Mouse (Mus musculus): Measurements from ENCODE around the gene Gm17324.

Gene Gm17324

GRCm38 (mm10) chr9:78465725-78466124 is 17.1 kb upstream of the Gm17324 start:
- no peak for DNase-seq (ENCODE audit: low spot score in 2 of 2)

- DNase-seq (ENCODE audit: low spot score in 2 of 2) = no peak
These were observed 14.8 kb upstream of the Gm17324 start for GRCm38 (mm10) chr9:78463337-78463736.

- no peak for DNase-seq (ENCODE audit: low spot score in 2 of 2)
These were observed 8.4 kb upstream of the Gm17324 start for GRCm38 (mm10) chr9:78457026-78457425.

- peak; percentile 19 to 25 for DNase-seq (ENCODE audit: low spot score in 2 of 2)
These were observed 2.8 kb upstream of the Gm17324 start for GRCm38 (mm10) chr9:78451382-78451781.

- DNase-seq (ENCODE audit: low spot score in 2 of 2) = no peak
These were observed 1.8 kb upstream of the Gm17324 start for GRCm38 (mm10) chr9:78450404-78450803.

GRCm38 (mm10) chr9:78447606-78447972 is 997 bp downstream of the Gm17324 start:
- no peak for DNase-seq (ENCODE audit: low spot score in 2 of 2)

- peak; percentile 78 to 85 for DNase-seq (ENCODE audit: low spot score in 2 of 2)
These were observed 5.8 kb downstream of the Gm17324 start, which contains the start of gene Cgas for GRCm38 (mm10) chr9:78442579-78443392. Gene Cgas, minus strand, starts transcription at chr9:78443237.

- no peak for DNase-seq (ENCODE audit: low spot score in 2 of 2)
These were observed 6.4 kb downstream of the Gm17324 start for GRCm38 (mm10) chr9:78442237-78442578.

GRCm38 (mm10) chr9:78439426-78439825 is 9.2 kb downstream of the Gm17324 start:
- DNase-seq (ENCODE audit: low spot score in 2 of 2) = no peak

GRCm38 (mm10) chr9:78432471-78432870 is 16.1 kb downstream of the Gm17324 start:
- DNase-seq (ENCODE audit: low spot score in 2 of 2) = no peak

GRCm38 (mm10) chr9:78430486-78430885 is 18.1 kb downstream of the Gm17324 start:
- DNase-seq (ENCODE audit: low spot score in 2 of 2) = no peak

GRCm38 (mm10) chr9:78429551-78429950 is 19.0 kb downstream of the Gm17324 start:
- DNase-seq (ENCODE audit: low spot score in 2 of 2) = no peak

- no peak for DNase-seq (ENCODE audit: low spot score in 2 of 2)
These were observed 19.6 kb downstream of the Gm17324 start for GRCm38 (mm10) chr9:78428870-78429432.

- peak in 1 of 2 experiments; percentile 21 for DNase-seq (ENCODE audit: low spot score in 2 of 2)
These were observed 20.4 kb downstream of the Gm17324 start for GRCm38 (mm10) chr9:78428185-78428584.

- no peak for DNase-seq (ENCODE audit: low spot score in 2 of 2)
These were observed 21.2 kb downstream of the Gm17324 start for GRCm38 (mm10) chr9:78427362-78427781.

GRCm38 (mm10) chr9:78401596-78401995 is 47.0 kb downstream of the Gm17324 start:
- no peak for DNase-seq (ENCODE audit: low spot score in 2 of 2)

- no peak for DNase-seq (ENCODE audit: low spot score in 2 of 2)
These were observed 48.0 kb downstream of the Gm17324 start for GRCm38 (mm10) chr9:78400570-78400969.
